Mouse (Mus musculus) embryonic facial prominence, embryonic 15.5 days (tissue): Measurements from ENCODE around the gene Crat. TPM values are rescaled to one million over a fixed set of nuclear protein-coding genes. Genes with fewer than 3 reads are reported as not detected.

Experiments
- ATAC-seq: fragments of 200-750 bp; cut with Nextera tagmentation; 2 replicates; pipeline ENCODE4 v1.8.0; 2017; ENCODE audit warnings: low read depth, moderate TSS enrichment; ENCODE audit not compliant: insufficient number of reproducible peaks, low FRiP score, low TSS enrichment
- H3K27ac ChIP-seq: fragments of 300-500 bp; sonication (generic); replicated peaks from 2 replicates; pipeline ENCODE4 v1.5.1; 2015; ENCODE audit warnings: mild to moderate bottlenecking, inconsistent platforms
- H3K27me3 ChIP-seq: fragments of 300-500 bp; sonication (generic); 2 replicates; pipeline ENCODE4 v1.6.1; 2015; ENCODE audit warnings: inconsistent platforms
- H3K36me3 ChIP-seq: fragments of 300-500 bp; sonication (generic); 2 replicates; pipeline ENCODE4 v1.6.1; 2015; ENCODE audit warnings: mild to moderate bottlenecking, inconsistent platforms
- H3K4me1 ChIP-seq: fragments of 300-500 bp; sonication (generic); 2 replicates; pipeline ENCODE4 v1.6.1; 2015; ENCODE audit warnings: inconsistent platforms
- H3K4me2 ChIP-seq: fragments of 300-500 bp; sonication (generic); replicated peaks from 2 replicates; pipeline ENCODE4 v1.6.1; 2015; ENCODE audit warnings: mild to moderate bottlenecking, inconsistent platforms
- H3K4me3 ChIP-seq: fragments of 300-500 bp; sonication (generic); replicated peaks from 2 replicates; pipeline ENCODE4 v1.5.1; 2015; ENCODE audit warnings: mild to moderate bottlenecking, inconsistent platforms
- H3K9ac ChIP-seq: fragments of 300-500 bp; sonication (generic); 2 replicates; pipeline ENCODE4 v1.6.1; 2015; ENCODE audit warnings: inconsistent platforms
- H3K9me3 ChIP-seq: fragments of 300-500 bp; sonication (generic); replicated peaks from 2 replicates; pipeline ENCODE4 v1.6.1; 2016; ENCODE audit warnings: inconsistent platforms
- WGBS: fragments of 180-500 bp; shearing (Covaris S2); methylation state at CpG from one replicate; pipeline ENCODE4 v1.1.7; 2015; 5-methylcytosine and 5-hydroxymethylcytosine counted together
- polyA plus RNA-seq: library from polyadenylated mRNA; unstranded; fragments of >200 nt; fragmentation: Nextera tagmentation; extraction: Ambion mirVana; gene quantifications from 2 replicates; pipeline ENCODE4 v1.2.1, GENCODE M21; 2015

The Crat gene
- polyA plus RNA-seq, 1 experiment from 2014 or later, result 29.4 TPM

GRCm38 (mm10) chr2:30403870-30404269 is 11.7 kb downstream of the Crat start:
- ATAC-seq, result no peak
- Histone ChIP-seq H3K9ac (no peak overlapping the region), H3K27ac (no peak overlapping the region), H3K4me2 (no peak overlapping the region), H3K4me3 (no peak overlapping the region), H3K4me1 (0 out of 2 replicates have a peak, but pooled peaks cover 4% of the 10 kb centered on the region), H3K36me3 (peaks cover 86% of the 10 kb centered on the region), H3K9me3 (no peaks in the 10 kb centered on the region), H3K27me3 (no peaks in the 10 kb centered on the region)
- 92% methylated on average over 1 of the region's 1 CpGs for WGBS

DNA sequence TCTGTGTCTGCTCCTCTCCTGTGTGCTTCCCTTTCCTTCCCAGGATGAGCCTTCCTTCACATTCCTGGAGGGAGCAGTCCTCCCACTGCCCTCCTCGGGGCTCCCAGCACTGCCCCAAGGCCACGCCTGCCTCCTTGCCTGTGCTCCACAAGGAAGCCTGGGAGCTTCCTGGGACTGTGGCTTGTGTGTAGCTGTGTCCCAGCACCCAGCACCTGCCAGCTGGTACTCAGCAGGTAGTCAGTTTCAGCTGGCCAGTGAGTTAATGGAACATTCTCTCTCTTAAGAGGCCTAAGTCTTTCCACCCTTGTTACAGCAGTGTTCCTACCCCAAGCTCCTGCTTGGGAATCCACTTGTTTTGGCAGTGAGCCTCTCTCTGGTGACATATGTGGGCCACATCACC is 12.8 kb downstream of the Crat start:
- no peaks in the 10 kb centered on the region for H3K27me3 ChIP-seq
- no peak overlapping the region for H3K4me2 ChIP-seq
- no peak for ATAC-seq
- no peaks in the 10 kb centered on the region for H3K9me3 ChIP-seq
- H3K4me1 ChIP-seq, result 0 out of 2 replicates have a peak, but pooled peaks cover 4% of the 10 kb centered on the region
- peaks cover 84% of the 10 kb centered on the region for H3K36me3 ChIP-seq
- H3K27ac ChIP-seq, result no peak overlapping the region
- H3K4me3 ChIP-seq, result no peak overlapping the region
- 77% methylated on average over 2 of the region's 2 CpGs for WGBS
- no peak overlapping the region for H3K9ac ChIP-seq

DNA sequence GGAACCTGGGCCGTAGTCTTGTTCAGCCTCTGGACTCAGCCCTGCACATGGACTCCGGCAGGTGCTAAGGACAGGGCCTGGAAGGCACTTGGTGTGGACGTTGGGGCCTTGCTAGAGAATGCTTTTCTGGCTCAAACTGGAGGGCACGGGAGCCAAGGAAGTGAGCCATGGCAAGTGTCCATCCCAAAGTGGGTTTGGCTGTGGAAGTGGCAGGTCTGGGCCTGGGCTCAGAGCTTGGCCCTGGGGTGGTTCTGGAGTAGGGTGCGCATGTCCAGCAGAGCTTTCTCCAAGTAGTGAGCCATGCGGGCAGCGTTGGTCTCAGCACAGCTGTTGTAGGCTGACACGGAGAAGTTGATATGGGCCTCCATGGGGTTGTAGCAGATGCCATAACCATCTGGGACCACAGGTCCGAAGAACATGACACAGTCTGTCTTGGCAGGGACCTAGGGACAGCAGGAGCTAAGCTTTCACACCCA is 13.2 kb downstream of the Crat start:
- 90% methylated on average over 9 of the region's 9 CpGs for WGBS
- H3K27ac ChIP-seq, result no peak overlapping the region
- no peak overlapping the region for H3K4me3 ChIP-seq
- no peaks in the 10 kb centered on the region for H3K9me3 ChIP-seq
- H3K4me2 ChIP-seq, result no peak overlapping the region
- no peak overlapping the region for H3K9ac ChIP-seq
- no peak for ATAC-seq
- H3K4me1 ChIP-seq, result 0 out of 2 replicates have a peak, but pooled peaks cover 4% of the 10 kb centered on the region
- H3K36me3 ChIP-seq, result peaks cover 84% of the 10 kb centered on the region
- no peaks in the 10 kb centered on the region for H3K27me3 ChIP-seq

DNA sequence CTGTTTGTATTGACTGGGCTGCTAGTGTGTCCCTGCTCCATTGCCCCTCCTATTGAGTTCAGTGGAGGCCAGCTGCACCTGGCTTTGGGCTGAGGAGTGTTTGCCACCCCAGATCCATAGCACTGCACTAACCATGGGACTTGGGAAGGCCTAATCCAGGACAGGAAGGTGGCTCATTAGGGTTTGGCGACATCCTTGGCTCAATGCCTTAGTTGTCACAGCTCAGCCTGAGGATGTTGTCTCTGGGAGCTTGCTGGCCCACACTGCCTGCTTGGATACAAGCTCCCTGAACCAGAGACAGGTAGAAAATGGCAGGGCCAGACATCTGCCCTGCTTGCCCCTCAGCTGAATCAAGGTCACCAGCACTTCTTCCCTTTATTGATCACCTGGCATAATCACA is 14.0 kb downstream of the Crat start:
- Histone ChIP-seq H3K4me3 (no peak overlapping the region), H3K4me2 (no peak overlapping the region), H3K27me3 (no peaks in the 10 kb centered on the region), H3K9me3 (no peaks in the 10 kb centered on the region), H3K36me3 (peaks cover 86% of the 10 kb centered on the region), H3K27ac (no peak overlapping the region), H3K4me1 (0 out of 2 replicates have a peak, but pooled peaks cover 4% of the 10 kb centered on the region), H3K9ac (no peak overlapping the region)
- no peak for ATAC-seq
- 67% methylated on average over 1 of the region's 1 CpGs for WGBS

- no peaks in the 10 kb centered on the region for H3K27me3 ChIP-seq
- no peak overlapping the region for H3K4me3 ChIP-seq
- no peak overlapping the region for H3K4me2 ChIP-seq
- peaks cover 73% of the 10 kb centered on the region for H3K36me3 ChIP-seq
- ATAC-seq, result no peak
- H3K27ac ChIP-seq, result no peak overlapping the region
- no peak overlapping the region for H3K9ac ChIP-seq
- 0 out of 2 replicates have a peak, but pooled peaks cover 4% of the 10 kb centered on the region for H3K4me1 ChIP-seq
- H3K9me3 ChIP-seq, result no peaks in the 10 kb centered on the region
- 55% methylated on average over 20 of the region's 20 CpGs for WGBS
Observed at GRCm38 (mm10) chr2:30399191-30400171, 16.1 kb downstream of the Crat start.

GRCm38 (mm10) chr2:30397986-30398512 is 17.6 kb downstream of the Crat start:
- 80% methylated on average over 10 of the region's 10 CpGs for WGBS

GRCm38 (mm10) chr2:30396246-30396645 is 19.4 kb downstream of the Crat start:
- no peak for ATAC-seq
- H3K27me3 ChIP-seq, result no peaks in the 10 kb centered on the region
- H3K4me1 ChIP-seq, result peaks cover 26% of the 10 kb centered on the region
- H3K9ac ChIP-seq, result no peak overlapping the region
- WGBS, result 84% methylated on average over 7 of the region's 7 CpGs
- no peaks in the 10 kb centered on the region for H3K9me3 ChIP-seq
- no peak overlapping the region for H3K4me3 ChIP-seq
- H3K27ac ChIP-seq, result no peak overlapping the region
- H3K4me2 ChIP-seq, result no peak overlapping the region
- peaks cover 45% of the 10 kb centered on the region for H3K36me3 ChIP-seq

More at GRCm38 (mm10) chr2:30397986-30398512, 17.6 kb downstream of the Crat start:
- Histone ChIP-seq H3K27me3 (no peaks in the 10 kb centered on the region), H3K4me3 (no peak overlapping the region), H3K4me1 (peaks cover 16% of the 10 kb centered on the region), H3K9me3 (no peaks in the 10 kb centered on the region), H3K27ac (no peak overlapping the region), H3K4me2 (no peak overlapping the region), H3K36me3 (peaks cover 60% of the 10 kb centered on the region), H3K9ac (no peak overlapping the region)
- no peak for ATAC-seq

- no peaks in the 10 kb centered on the region for H3K27me3 ChIP-seq
- H3K36me3 ChIP-seq, result peaks cover 40% of the 10 kb centered on the region
- no peaks in the 10 kb centered on the region for H3K9me3 ChIP-seq
- peaks cover 27% of the 10 kb centered on the region for H3K4me1 ChIP-seq
- H3K4me2 ChIP-seq, result no peak overlapping the region
- H3K27ac ChIP-seq, result no peak overlapping the region
- H3K4me3 ChIP-seq, result no peak overlapping the region
- ATAC-seq, result no peak
- no peak overlapping the region for H3K9ac ChIP-seq
- WGBS, result 88% methylated on average over 7 of the region's 7 CpGs
Observed at GRCm38 (mm10) chr2:30395757-30396156, 19.9 kb downstream of the Crat start.

DNA sequence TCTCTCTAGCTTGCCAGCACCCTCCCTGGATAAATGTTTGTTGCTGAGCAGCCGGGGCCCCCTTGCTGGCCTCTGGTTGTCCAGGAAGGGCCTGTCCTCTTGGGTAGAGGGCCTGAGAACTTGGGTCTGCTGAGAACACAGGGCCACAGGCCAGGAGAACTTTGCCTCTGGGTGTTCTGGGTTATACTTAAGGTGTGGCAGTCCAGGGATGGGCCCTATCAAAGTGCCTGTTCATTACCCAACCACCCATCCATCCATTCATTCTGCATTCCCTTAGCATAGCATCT is 22.3 kb downstream of the Crat start:
- H3K4me3 ChIP-seq, result peak overlapping the region; percentile 96
- peaks cover 19% of the 10 kb centered on the region for H3K36me3 ChIP-seq
- H3K4me2 ChIP-seq, result peak overlapping the region; percentile 92
- H3K9me3 ChIP-seq, result no peaks in the 10 kb centered on the region
- H3K9ac ChIP-seq, result peak overlapping the region; percentile 55
- ATAC-seq, result no peak
- 60% methylated on average over 1 of the region's 1 CpGs for WGBS
- H3K27me3 ChIP-seq, result no peaks in the 10 kb centered on the region
- H3K27ac ChIP-seq, result peak overlapping the region; percentile 90
- H3K4me1 ChIP-seq, result peaks cover 23% of the 10 kb centered on the region

DNA sequence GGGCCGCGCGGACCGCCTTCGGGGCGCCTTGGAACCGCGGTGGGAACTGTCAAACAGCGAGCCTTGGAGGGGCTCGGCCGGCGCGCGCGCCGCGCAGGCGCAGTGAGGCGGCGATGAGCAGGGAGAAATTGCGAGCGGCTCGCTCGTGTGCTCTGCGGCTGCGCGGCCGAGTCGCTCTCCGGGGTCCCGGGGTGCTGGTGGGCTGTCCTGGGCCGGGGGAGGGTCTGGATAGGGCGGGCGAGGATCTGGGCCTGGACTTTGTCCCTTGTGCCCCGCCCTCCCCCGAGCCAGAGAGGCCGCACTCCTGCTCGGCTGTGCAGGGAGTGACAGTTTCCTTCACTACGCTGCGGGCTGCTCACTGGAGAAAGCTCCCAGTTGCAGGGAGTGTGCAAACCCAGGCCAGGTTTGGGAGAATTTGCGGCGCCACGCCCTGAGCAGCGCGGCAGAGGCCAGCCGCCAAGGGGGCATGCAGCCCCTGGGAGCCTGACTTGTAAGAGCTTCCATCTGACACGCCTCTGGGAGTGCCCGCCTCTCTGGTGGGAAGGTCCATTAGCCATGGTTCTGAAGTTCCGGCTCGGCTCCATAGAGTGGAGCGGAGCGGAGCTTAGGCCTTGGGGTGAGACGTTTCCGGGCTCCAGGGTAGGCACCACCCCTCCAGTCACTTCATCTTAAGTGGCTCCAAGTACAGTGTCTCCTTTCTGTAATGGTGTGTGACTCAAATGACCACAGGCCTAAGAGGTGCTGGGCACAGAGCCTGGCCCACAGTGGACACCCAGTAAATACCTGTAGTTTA is 22.8 kb downstream of the Crat start:
- ATAC-seq, result peak; percentile 79
- H3K27ac ChIP-seq, result peak overlapping the region; percentile 90
- H3K9ac ChIP-seq, result peak overlapping the region; percentile 55
- peak overlapping the region; percentile 96 for H3K4me3 ChIP-seq
- peaks cover 23% of the 10 kb centered on the region for H3K4me1 ChIP-seq
- peak overlapping the region; percentile 92 for H3K4me2 ChIP-seq
- WGBS, result under 1% methylated on average over 52 of the region's 54 CpGs
- no peaks in the 10 kb centered on the region for H3K9me3 ChIP-seq
- no peaks in the 10 kb centered on the region for H3K27me3 ChIP-seq
- peaks cover 17% of the 10 kb centered on the region for H3K36me3 ChIP-seq

GRCm38 (mm10) chr2:30392114-30392576 is 23.5 kb downstream of the Crat start, which contains the start of gene Dolpp1:
Dolpp1 (plus strand) TSS chr2:30392254.
- under 1% methylated on average over 40 of the region's 40 CpGs for WGBS
- H3K27ac ChIP-seq, result peak within 1 kb of the TSS; percentile 90
- H3K9ac ChIP-seq, result peak within 1 kb of the TSS; percentile 55
- peaks cover 23% of the 10 kb centered on the region for H3K4me1 ChIP-seq
- peak within 1 kb of the TSS; percentile 92 for H3K4me2 ChIP-seq
- ATAC-seq, result peak; percentile 99
- H3K4me3 ChIP-seq, result peak within 1 kb of the TSS; percentile 96
- H3K27me3 ChIP-seq, result no peaks in the 10 kb centered on the region
- peaks cover 11% of the 10 kb centered on the region for H3K36me3 ChIP-seq
- no peaks in the 10 kb centered on the region for H3K9me3 ChIP-seq
